Mouse (Mus musculus) 416B (cell line): Measurements from ENCODE around the gene Smc1b.
"Not testable (repeated sequence)": the region's sequence is repeated elsewhere in the genome, so short reads cannot be mapped to it uniquely, and the experiment has no call there.

Experiments used
- DNase-seq: peaks from one replicate; pipeline ENCODE4 v3.0.0; 2011; ENCODE audit warnings: low read depth

Gene Smc1b

DNA sequence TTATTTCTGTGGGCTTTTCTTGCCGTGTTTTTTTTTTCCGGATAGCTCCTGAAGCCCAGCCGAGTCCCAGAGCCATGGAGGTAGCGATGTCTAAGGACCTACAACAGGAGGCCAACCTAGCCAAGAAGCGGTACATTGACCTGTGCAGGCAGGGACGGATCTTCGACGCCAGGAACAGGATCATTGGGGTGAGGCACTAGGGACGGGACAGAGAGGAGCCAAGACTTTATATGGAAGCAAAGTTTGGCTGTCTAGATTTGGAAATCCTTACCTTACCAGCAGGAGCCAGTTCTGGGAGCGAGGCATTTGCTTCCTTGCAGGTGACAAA lies 393 bp upstream of the Smc1b start:
- DNase-seq, result no peak

- DNase-seq, result no peak
Measured at GRCm38 (mm10) chr15:85085641-85086040, 46.1 kb downstream of the Smc1b start.

- DNase-seq, result no peak
Measured at GRCm38 (mm10) chr15:85072651-85073050, 59.1 kb downstream of the Smc1b start.

DNA sequence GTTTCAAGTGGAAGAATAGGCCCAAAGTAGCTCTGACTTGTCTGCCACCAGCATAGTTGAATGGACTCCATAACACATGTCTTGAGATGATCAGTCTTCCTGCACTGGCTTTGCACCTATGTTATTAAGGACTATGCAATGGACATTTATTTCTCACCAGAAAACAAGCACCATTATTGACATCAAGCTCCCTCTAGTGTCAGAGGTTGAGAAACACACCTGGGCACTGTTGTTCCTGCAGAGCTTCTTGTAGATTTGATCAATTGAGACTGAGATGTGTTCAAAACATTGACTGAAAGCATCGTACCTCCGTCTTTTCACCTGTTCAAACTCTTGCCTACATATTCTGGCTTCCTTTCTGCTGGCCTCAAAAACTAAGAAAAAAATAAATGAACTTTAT lies 61.2 kb downstream of the Smc1b start:
- DNase-seq, result peak; percentile 76

DNA sequence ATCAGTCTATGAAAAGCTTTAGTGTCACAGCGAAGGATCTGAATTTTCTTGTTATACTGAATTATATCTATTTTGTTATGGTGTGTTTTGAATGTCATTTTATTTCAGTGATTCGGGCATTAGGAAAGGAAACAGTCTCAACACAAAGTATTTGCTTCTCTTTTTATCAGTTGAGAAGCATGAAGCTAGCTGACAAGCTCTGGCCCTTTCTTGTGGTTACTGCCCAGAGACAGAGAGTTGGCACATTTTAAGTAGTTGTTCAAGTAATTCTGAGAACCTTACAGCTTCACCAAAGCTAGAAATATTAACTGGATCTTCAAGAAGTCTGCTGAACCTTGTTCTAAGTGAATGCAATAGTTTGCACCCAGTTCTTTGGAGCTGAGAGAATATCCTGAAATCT lies 68.3 kb downstream of the Smc1b start:
- DNase-seq, result no peak

GRCm38 (mm10) chr15:85055186-85055585 lies 76.6 kb downstream of the Smc1b start:
- no peak for DNase-seq

- peak; percentile 28 for DNase-seq
Measured at GRCm38 (mm10) chr15:85054098-85054497, 77.7 kb downstream of the Smc1b start.

GRCm38 (mm10) chr15:85049758-85050157 lies 82.0 kb downstream of the Smc1b start:
- no peak for DNase-seq

GRCm38 (mm10) chr15:85047865-85048264 lies 83.9 kb downstream of the Smc1b start:
- DNase-seq, result no peak

DNA sequence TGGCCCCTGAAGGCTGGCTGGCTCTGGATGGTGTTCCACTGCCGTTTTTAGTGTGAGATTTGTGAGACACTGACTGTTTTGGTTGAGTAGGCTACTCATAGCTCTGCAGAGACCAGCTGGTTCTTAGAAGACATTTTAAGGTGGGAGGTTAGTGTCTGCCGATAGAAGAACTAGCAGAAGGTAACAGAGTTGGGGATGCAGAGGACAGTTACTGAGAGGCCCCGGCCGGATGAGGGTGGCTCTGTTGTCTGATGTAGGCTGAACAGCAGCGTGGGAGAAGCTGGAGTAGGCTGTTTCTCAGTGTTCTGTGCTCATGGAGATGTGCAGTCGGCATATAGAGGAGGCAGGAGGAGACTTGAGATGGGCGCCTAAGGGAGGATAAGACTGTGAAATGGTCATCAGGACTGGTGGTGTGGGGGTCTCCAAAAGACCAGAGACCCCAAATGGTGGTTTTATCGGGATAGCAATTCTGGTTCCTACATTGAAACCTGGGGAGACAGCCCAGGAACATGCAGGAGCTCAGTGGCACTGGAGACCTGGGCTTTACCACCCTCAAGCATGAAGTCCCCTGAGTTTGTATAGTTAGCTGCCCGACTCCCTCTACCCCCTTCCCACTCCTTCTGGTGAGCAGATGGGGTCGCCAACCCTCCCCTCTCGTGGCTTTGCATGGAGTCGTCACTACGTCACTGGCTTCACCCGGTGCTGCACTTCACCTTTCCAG lies 85.4 kb downstream of the Smc1b start:
- no peak for DNase-seq

DNA sequence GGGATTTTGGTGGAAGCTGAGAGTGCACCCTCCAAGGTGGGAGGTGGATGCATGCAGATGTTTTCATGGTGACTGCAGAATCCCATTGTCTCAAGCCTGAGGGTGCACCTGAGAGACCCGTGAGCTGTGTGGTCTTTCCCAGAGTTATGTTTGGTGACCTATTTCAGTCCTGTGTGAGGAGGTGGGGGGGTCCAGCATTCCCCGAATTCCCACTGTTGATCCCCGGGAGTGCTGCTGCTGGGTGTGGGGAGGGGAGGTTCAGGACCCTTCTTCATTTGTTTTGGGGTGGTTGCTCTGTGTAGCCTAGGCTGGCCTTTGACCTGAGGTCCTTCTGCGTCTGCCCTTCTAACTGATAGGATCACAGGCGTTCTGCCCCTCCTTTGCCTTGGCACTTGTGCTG lies 88.0 kb downstream of the Smc1b start:
- DNase-seq, result no peak

DNA sequence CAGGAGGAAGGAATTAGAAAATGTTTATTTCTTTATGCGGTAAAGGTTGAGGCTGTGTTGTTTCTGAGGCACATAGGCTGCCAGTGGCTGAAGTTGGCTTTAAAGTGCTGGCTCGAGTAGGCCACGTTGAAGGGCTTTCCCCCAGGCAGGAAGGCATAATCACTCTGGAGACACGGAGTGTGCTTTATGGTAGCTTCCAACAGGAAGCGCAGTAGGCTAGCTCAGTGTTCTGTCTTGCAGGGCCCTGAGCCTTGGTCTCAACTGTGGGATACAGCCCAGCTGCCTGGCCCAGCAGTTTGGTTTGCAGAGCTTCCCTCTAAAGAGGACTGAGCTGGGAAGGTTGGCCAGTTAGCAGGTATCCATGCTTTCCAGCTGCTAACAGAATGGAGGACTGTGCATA lies 88.6 kb downstream of the Smc1b start:
- DNase-seq, result no peak

- peak; percentile 80 for DNase-seq
Measured at GRCm38 (mm10) chr15:85042361-85042954, 89.3 kb downstream of the Smc1b start.

DNA sequence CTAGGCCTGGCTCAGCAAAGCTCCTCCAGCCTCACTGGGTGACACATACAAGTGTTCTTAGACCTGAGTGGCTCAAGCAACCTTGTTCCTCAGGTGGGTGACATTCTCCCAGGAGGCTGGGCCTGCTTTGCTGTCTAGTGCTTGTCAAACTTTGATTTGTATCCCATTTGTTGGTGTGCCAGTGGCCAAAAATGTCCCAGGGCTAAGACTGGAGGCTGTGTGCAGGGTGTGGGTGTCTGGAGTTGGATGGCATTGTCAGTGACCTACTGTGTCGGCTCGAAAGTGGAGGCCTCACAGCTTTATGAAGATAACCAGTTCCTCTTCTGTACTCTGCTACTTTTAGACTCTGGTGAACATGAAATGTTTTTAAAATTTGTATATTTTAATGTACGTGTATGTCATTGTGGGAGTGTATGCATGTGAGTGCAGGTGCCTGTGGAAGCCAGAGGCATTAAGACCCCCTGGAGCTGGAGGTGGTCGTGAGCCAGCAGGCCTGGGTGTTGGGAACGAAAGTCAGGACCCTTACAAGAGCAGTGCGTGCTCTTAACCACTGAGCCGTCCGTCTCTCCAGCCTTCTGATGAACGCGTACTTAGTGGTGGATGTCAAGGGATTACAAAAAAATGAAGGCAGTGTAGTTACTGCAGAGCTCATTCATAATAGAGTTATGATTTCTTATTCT lies 90.1 kb downstream of the Smc1b start:
- DNase-seq, result no peak

GRCm38 (mm10) chr15:85037343-85037690 lies 94.4 kb downstream of the Smc1b start:
- DNase-seq, result peak; percentile 12

- DNase-seq, result peak; percentile 97
Measured at GRCm38 (mm10) chr15:85036566-85037342, 95.0 kb downstream of the Smc1b start.

GRCm38 (mm10) chr15:85033916-85034315 lies 97.8 kb downstream of the Smc1b start:
- DNase-seq, result not testable (repeated sequence)

DNA sequence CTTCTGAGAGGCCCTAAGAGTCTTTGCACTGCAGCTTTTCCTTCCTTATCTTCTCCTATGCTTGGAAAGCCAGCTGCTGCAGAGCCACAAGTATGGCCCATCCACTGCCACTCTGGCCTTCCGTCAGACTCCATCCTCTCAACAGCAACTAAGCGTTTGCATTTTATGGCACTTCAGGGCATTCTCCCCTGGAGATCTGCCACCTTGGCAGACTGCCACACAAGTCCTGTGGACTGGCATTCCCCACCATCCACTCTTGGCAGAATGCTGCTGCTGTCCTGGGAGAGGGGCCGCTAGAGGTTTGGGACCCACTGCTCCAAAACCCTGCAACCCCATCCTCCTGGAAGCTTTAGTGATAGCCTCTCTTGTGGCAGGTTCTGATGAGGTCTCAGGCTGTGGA lies 99.9 kb downstream of the Smc1b start:
- DNase-seq, result no peak

DNA sequence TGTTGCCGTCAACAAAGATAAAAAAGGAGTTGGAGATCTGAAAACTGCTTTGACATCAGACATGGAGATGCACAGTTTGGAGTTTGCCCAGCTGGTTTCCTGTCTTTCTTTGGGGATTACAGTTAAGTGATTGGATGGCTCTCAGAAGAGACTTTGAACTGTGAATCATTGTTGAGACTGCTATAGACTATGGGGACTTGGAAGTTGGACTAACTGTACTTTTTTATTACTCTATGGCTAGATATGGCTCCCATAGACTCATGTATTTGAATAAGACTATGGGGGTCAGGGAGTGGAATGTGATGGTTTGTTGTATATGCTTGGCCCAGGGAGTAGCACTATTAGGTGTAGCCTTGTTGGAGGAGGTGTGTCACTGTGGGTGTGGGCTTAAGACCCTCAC lies 101.1 kb downstream of the Smc1b start:
- not testable (repeated sequence) for DNase-seq

- not testable (repeated sequence) for DNase-seq
Measured at GRCm38 (mm10) chr15:85028648-85029047, 103.1 kb downstream of the Smc1b start, which contains the start of gene Fam118a. Fam118a (plus strand) TSS chr15:85028948.

GRCm38 (mm10) chr15:85027740-85028139 lies 104.0 kb downstream of the Smc1b start:
- no peak for DNase-seq

- no peak for DNase-seq
Measured at GRCm38 (mm10) chr15:85026197-85026596, 105.6 kb downstream of the Smc1b start.

- no peak for DNase-seq
Measured at GRCm38 (mm10) chr15:85022211-85022610, 109.6 kb downstream of the Smc1b start.
